Mouse (Mus musculus): ENCODE measurements at regions not wholly inside any gene's neighbourhood (a gene's known extent, or its start where the extent isn't known, plus 50 kb on each side); places are given as distances from the start of the nearest gene placed in this dataset.

DNA sequence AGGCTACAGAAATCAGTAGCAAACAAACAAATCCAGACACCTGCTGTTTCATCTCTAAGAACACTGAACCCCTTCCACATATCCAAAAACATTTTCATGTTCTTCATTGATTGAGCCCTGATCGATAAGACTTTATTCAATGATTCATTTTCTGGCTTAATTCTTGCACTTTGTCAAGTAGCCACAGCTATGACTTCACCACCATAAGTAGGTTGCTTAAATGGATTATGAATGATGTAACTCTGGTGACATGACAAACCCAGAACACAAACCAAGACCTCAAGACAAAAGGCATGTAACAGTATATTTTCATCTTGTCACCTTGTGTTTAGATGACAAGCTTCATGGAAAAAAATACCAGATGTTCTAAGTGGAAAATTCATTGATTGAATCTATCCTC is 123.1 kb upstream of the Cd180 start:
- no peaks in the 10 kb centered on the region for H3K27me3 ChIP-seq
- no peaks in the 10 kb centered on the region for H3K4me1 ChIP-seq
- H3K4me2 ChIP-seq, result no peak overlapping the region
- no peak overlapping the region for H3K4me3 ChIP-seq
- no peaks in the 10 kb centered on the region for H3K9me3 ChIP-seq
- no peak overlapping the region for H3K27ac ChIP-seq
- 94% methylated on average over 1 of the region's 1 CpGs for WGBS
- H3K36me3 ChIP-seq, result no peaks in the 10 kb centered on the region
- no peak overlapping the region for H3K9ac ChIP-seq
- no peak for ATAC-seq (ENCODE audit: insufficient number of reproducible peaks, low FRiP score, low TSS enrichment, low read depth)

DNA sequence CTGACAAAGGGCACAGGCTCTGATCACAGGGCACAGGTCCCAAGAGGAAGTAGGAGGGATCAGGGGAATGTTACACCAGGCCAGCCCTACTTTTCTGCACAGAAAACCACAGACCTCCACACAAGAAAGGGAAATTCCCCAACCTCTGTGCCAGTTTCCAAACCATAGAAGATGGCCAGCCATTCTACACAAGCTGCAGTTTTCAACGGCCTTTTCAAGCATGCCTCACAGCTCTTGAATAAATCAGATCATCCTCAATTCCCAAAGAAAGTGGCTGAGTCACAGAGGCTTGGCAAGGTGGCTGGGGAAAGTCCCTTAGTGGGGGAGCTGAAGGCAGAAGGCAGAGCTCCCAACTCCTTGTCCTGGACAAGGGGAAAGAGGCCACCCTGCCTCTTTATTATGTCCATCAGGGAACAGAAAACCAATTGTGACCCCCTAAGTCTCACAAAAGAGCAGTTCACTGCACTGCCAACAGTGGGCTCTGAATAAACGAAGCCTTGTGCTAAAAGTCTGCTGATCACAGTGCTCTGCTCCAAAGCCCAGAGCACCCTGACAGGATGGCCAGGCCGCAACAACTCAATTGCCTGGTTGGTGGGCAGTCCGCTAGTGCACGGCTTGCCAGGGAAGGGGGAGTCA is 120.0 kb upstream of the Cd180 start:
- Histone ChIP-seq H3K9me3 (no peaks in the 10 kb centered on the region), H3K4me2 (no peak overlapping the region), H3K4me1 (peaks cover 11% of the 10 kb centered on the region), H3K4me3 (no peak overlapping the region), H3K27me3 (no peaks in the 10 kb centered on the region), H3K9ac (no peak overlapping the region), H3K36me3 (no peaks in the 10 kb centered on the region), H3K27ac (no peak overlapping the region)
- WGBS, result 73% methylated on average over 5 of the region's 5 CpGs
- no peak for ATAC-seq (ENCODE audit: insufficient number of reproducible peaks, low FRiP score, low TSS enrichment, low read depth)

GRCm38 (mm10) chr13:102576871-102577662 is 116.3 kb upstream of the Cd180 start:
- Histone ChIP-seq H3K4me3 (no peak overlapping the region), H3K4me1 (peaks cover 16% of the 10 kb centered on the region), H3K27me3 (no peaks in the 10 kb centered on the region), H3K9ac (no peak overlapping the region), H3K36me3 (no peaks in the 10 kb centered on the region), H3K9me3 (no peaks in the 10 kb centered on the region), H3K27ac (no peak overlapping the region), H3K4me2 (no peak overlapping the region)
- WGBS, result 26% methylated on average over 7 of the region's 7 CpGs
- peak; percentile 73; the same call in 1 of the 2 replicates for ATAC-seq (ENCODE audit: insufficient number of reproducible peaks, low FRiP score, low TSS enrichment, low read depth)

- Histone ChIP-seq H3K4me3 (no peak overlapping the region), H3K9ac (no peak overlapping the region), H3K4me2 (no peak overlapping the region), H3K27ac (no peak overlapping the region), H3K27me3 (no peaks in the 10 kb centered on the region), H3K4me1 (peaks cover 20% of the 10 kb centered on the region), H3K36me3 (no peaks in the 10 kb centered on the region), H3K9me3 (no peaks in the 10 kb centered on the region)
- peak; percentile 64 for ATAC-seq (ENCODE audit: insufficient number of reproducible peaks, low FRiP score, low TSS enrichment, low read depth)
- WGBS, result 45% methylated on average over 2 of the region's 2 CpGs
Observed at GRCm38 (mm10) chr13:102578811-102579210, 114.5 kb upstream of the Cd180 start.

GRCm38 (mm10) chr13:102579638-102580037 is 113.7 kb upstream of the Cd180 start:
- Histone ChIP-seq H3K9ac (no peak overlapping the region), H3K4me2 (no peak overlapping the region), H3K4me1 (peaks cover 23% of the 10 kb centered on the region), H3K36me3 (no peaks in the 10 kb centered on the region), H3K9me3 (no peaks in the 10 kb centered on the region), H3K4me3 (no peak overlapping the region), H3K27ac (no peak overlapping the region), H3K27me3 (no peaks in the 10 kb centered on the region)
- 90% methylated on average over 3 of the region's 3 CpGs for WGBS
- ATAC-seq (ENCODE audit: insufficient number of reproducible peaks, low FRiP score, low TSS enrichment, low read depth), result no peak

- Histone ChIP-seq H3K4me2 (no peak overlapping the region), H3K27ac (no peak overlapping the region), H3K4me1 (peaks cover 7% of the 10 kb centered on the region), H3K9me3 (no peaks in the 10 kb centered on the region), H3K4me3 (no peak overlapping the region), H3K9ac (no peak overlapping the region), H3K27me3 (no peaks in the 10 kb centered on the region), H3K36me3 (no peaks in the 10 kb centered on the region)
- ATAC-seq (ENCODE audit: insufficient number of reproducible peaks, low FRiP score, low TSS enrichment, low read depth), result no peak
- 62% methylated on average over 12 of the region's 12 CpGs for WGBS
Observed at GRCm38 (mm10) chr13:102583984-102584645, 109.2 kb upstream of the Cd180 start.

DNA sequence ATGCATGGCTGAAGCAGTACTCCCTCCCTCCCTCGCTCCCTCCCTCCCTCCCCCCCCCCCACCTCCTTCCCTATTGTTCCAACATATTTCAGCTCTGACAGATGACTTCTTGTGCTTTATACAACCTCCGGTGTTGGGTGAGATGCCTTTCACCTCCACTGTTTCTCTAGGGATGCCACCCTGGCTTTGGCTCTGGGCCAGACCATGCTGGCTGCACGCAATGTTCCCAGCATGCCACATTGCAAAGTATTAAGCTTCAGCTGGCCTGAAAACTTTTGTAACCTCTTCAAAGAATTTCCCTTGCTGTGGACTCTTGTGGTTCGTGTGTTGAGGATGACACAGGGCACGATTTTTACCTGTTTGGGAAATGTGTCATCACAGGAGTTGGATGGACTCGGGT is 107.1 kb upstream of the Cd180 start:
- Histone ChIP-seq H3K36me3 (no peaks in the 10 kb centered on the region), H3K27ac (no peak overlapping the region), H3K9ac (no peak overlapping the region), H3K4me1 (peaks cover 17% of the 10 kb centered on the region), H3K4me3 (no peak overlapping the region), H3K9me3 (no peaks in the 10 kb centered on the region), H3K27me3 (no peaks in the 10 kb centered on the region), H3K4me2 (no peak overlapping the region)
- 77% methylated on average over 5 of the region's 6 CpGs for WGBS
- ATAC-seq (ENCODE audit: insufficient number of reproducible peaks, low FRiP score, low TSS enrichment, low read depth), result no peak

DNA sequence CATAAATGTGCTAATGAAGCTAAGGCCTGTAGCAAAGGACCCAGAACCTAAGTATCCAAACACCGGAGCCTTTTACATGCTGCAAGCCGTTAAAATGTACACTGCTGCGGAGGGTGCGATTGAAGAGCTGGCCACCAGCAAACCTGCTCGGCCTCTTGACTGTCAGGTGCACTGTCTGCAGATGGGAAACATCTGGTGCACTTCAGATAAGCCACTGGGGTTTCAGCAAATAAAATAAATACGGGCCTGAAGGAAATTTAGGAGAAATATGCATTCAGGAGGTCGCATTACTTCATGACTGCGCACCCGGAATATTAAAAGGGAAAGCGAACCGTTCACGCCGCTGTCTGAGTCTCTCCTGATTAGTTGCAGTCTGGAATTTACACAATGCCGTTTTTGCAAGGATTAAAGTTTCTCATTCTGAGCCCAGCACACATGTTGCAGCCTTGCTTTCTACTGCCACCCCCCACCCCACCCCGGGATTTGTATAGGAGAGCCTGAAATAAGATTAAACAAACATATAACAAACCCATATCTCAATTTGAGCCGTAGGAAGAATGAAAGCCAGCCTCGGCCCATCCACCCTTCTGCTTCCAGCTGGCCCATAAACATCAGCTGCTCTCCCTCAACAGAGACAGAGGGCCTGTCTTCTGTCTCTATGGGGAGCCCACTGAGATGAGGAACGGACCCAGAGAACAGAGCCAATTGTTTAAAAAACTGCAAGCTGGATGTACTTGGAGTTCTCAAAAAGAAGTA is 103.5 kb upstream of the Cd180 start:
- WGBS, result 25% methylated on average over 18 of the region's 18 CpGs
- Histone ChIP-seq H3K27ac (0 out of 2 replicates have a peak overlapping the region, but pooled peaks have one; percentile 40), H3K36me3 (no peaks in the 10 kb centered on the region), H3K9ac (no peak overlapping the region), H3K4me2 (peak overlapping the region; percentile 23), H3K9me3 (no peaks in the 10 kb centered on the region), H3K4me3 (0 out of 2 replicates have a peak overlapping the region, but pooled peaks have one; percentile 0), H3K4me1 (peaks cover 24% of the 10 kb centered on the region; the same call in 1 of the 2 replicates), H3K27me3 (no peaks in the 10 kb centered on the region)
- ATAC-seq (ENCODE audit: insufficient number of reproducible peaks, low FRiP score, low TSS enrichment, low read depth), result no peak

DNA sequence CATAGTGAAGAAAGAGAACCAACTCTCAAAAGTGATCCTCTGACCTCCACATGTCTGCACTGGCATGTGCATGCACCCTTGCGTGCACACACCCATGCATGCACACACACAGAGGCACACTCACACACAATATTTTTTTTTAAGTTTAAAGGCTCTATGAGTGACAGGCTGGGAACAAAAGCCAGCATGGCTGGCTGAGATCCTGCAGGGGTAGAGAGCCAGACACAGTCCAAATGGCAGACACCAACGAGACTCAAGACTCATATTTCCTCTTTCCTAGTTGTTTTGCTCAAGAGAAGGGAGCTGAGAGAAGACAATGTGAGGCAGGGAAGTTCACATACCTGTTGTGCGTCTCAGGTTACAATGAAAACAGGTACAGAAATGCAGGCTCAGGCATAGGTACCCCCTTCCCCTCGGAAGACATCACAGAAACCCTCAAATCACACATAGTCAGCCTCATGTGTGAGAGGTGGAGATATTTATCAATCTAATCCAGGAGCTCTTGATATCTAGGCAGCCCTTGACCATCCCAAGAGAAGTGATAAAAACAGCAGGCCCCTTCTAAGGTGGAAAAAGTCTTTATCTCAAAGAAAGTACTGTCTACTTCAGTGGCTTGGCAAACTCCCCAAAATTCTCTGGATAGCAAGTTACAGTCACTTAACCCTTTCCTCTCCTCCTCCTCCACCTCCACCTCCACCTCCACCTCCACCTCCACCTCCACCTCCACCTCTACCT is 101.4 kb upstream of the Cd180 start:
- Histone ChIP-seq H3K27ac (no peak overlapping the region), H3K27me3 (no peaks in the 10 kb centered on the region), H3K4me3 (no peak overlapping the region), H3K9me3 (no peaks in the 10 kb centered on the region), H3K9ac (no peak overlapping the region), H3K4me1 (peaks cover 24% of the 10 kb centered on the region; the same call in 1 of the 2 replicates), H3K36me3 (no peaks in the 10 kb centered on the region), H3K4me2 (no peak overlapping the region)
- no peak for ATAC-seq (ENCODE audit: insufficient number of reproducible peaks, low FRiP score, low TSS enrichment, low read depth)
- 60% methylated on average over 4 of the region's 4 CpGs for WGBS

DNA sequence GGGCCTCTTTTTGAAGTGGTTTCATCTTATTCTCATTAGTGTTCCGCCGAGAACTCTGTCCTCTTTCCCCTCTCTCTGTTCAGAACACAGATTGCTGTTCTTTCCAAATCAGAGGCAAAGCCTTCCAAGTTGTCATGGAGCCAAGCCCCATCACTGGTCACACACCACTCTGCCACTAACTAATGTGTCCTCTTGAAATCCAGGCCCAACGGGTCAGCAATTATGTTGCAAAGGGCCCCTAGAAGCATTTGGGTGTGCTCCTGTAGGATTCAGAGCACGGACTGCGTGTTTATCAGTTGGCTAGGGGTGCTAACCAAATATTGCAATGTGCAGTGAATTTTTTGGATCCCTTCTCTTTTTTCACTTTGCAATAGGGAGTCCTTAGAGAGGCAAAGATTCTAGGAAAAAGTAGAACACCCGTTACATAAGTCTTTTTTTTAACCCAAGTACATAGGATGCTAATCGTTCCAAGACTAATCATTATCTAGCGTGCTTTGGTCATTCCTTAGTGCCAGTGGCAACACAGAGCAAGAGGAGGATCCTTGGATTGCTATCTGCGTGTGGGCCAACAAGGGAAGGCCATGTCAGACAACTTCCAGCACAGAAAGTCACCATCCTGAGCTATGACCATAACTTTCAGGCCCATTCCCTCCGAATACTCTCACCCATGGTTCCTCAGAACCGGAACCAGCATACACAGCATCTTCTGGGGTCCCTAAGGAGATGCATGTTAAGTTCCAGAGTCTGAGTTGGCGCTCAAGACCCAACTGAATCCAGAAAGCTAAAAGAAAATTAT is 99.8 kb upstream of the Cd180 start:
- H3K4me2 ChIP-seq, result no peak overlapping the region
- no peak for ATAC-seq (ENCODE audit: insufficient number of reproducible peaks, low FRiP score, low TSS enrichment, low read depth)
- H3K36me3 ChIP-seq, result no peaks in the 10 kb centered on the region
- no peak overlapping the region for H3K9ac ChIP-seq
- no peak overlapping the region for H3K4me3 ChIP-seq
- no peak overlapping the region for H3K27ac ChIP-seq
- peaks cover 24% of the 10 kb centered on the region; the same call in 1 of the 2 replicates for H3K4me1 ChIP-seq
- 86% methylated on average over 12 of the region's 12 CpGs for WGBS
- no peaks in the 10 kb centered on the region for H3K27me3 ChIP-seq
- no peaks in the 10 kb centered on the region for H3K9me3 ChIP-seq
